Mouse (Mus musculus) spleen, postnatal 14 days (tissue): Measurements from ENCODE around the gene Tmod1.

Experiments
- DNase-seq, 2 experiments: peaks; one replicate each; pipeline ENCODE4 v3.0.0; 2021 to 2022; ENCODE audit warnings: low spot score in 2 of 2

Gene Tmod1

DNA sequence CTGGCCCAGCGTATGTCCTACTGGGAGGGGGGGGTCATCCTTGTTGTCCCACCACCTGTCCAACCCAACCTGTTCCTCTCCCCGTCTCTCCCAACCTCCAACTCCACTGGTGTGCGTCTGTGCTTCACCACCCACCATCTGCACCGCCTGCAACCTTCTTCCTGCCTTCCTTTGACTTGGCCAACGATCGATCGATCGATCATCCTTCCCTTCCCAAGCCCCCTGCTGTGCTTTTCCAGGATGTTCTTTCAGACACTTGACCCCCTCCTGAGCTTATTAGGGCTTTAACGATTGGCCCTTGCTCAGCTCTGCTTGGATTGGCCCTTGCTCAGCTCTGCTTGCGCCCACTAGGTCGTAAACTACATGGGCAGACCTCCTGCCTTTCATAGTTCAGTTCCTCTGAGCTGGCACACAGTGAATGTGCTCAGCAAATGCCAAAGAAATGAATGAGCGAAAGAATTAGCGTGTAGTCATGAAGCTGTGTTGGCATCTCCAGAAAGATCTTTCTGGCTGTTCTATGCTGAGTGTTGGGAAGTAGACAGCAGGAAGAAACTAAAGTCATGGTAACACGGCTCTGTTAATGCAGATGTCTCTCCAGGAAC is 50.9 kb downstream of the Tmod1 start:
- no peak for DNase-seq

DNA sequence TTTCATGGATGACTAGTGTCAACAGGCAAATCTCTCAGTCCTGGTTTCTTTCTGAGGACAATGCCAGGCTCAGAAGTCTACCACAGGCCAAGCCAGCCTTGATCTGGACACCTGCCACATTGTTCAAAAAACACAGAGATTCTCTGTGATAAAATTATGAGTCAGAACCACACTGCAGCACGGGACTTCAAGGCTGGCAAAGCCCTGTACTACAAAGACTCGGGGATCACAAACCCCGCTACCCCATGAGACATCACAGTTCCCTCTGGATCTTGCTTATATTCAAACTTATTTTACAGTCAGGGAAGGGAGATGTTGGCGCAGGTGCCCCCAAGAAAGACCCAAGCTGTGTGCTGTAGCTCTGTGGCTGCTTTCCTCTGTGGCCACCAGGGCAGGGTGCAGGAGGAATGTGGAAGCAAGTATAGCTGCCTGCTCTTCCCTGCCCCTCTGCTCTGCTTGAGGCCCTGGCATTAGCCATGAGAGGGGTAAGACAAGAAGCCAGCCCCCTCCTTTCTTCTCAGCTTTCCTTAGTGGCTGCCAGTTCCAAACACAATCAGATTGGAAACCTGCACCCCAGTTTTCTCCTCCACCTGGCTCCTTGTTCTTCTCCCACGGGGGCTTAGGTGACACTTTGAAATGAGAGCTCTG is 53.8 kb downstream of the Tmod1 start:
- no peak for DNase-seq

DNA sequence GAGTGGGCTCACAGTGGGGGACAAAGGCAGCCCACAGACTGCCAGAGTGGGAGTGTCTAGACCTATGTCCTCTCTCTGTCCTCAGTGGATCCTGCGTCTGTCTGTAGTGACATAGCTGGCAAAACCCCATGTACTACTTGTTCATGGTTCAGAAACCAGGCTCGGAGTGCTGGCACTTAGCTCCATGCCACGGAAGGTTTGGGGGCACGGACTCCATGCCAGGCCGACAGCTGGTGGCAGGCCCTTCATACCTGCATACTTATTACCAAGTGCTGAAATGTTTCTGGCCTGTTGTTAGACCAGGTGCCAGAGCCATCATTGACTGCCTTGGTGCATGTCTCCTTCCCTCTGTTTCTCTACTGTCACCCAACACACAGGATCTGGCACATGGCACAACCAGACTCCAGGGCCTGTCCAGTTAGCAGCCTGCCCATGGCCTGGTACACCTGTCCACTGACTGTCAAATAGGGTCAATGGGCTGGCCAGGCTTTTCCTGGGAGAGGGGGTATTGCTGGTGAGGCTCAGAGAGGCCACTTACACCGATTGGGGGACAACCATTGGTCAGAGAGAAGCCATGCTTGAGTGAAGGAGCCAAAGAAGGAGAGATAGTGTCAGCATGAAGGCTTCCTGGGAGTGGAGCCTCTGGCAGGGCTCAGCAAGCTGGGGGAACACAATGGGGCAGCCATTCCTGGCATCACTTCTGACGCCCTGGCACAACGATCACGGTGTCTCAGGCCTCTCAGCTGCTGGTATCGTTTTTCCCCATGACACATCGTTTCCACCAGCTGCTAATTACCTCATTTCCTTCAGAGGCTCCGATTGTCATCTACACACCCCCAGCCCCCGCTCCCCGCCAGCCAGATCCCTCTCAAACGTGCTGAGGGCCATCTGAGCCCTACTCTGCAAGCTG is 56.4 kb downstream of the Tmod1 start:
- no peak for DNase-seq

DNA sequence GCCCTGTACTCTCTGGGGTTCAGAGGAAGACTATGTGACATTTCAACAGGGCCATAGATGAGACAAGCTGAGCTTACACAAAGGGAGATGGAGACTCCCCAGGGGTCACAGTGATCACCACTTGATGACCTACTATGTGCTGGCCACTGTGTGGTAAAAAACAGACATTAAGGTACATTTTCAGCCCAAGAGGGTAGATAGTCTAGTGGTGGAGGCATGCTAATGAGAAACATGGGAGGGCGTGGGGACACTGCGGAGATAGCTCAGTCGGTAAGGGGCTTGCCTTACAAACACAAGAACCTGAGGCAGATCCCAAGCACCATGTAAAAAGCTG is 57.1 kb downstream of the Tmod1 start:
- DNase-seq, result no peak

DNA sequence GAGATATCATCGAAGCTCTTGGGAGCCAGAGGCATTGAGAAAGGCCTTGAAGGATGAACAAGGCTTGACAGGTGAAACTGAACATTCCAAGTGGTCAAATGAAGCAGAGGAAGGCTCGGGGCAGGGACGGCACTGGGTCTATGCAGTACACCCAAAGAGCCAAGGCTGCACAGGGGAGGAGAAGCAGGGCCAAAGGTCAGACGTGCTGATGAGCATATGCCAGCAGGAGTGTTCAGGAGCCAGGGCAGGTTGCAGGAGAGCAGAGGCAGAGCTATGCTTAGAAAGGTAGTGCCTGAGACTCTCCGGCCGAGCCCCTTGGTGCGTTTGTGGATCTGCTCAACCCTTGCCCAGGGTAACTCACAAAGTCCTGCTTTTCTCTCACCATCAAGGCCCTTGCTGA is 57.8 kb downstream of the Tmod1 start:
- DNase-seq, result no peak

DNA sequence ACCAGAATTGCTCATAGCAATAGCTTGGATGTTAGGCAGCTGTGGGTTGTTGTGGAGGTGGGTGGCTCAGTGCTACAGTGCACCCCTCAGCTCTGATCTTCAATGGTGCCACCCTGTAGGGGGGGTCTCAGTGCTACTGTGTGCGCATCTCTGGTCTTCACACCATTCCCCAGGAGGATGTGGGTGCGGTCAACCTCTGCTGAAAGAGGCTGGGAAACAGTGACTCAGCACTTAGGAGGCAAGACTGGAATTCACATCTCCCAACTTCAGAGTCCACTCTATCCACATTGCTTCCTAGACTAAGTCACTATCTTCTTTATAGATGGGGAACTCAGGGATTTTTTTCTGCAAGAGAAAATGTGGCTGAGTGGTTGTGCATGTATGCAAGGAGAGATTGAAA is 58.9 kb downstream of the Tmod1 start:
- no peak for DNase-seq

DNA sequence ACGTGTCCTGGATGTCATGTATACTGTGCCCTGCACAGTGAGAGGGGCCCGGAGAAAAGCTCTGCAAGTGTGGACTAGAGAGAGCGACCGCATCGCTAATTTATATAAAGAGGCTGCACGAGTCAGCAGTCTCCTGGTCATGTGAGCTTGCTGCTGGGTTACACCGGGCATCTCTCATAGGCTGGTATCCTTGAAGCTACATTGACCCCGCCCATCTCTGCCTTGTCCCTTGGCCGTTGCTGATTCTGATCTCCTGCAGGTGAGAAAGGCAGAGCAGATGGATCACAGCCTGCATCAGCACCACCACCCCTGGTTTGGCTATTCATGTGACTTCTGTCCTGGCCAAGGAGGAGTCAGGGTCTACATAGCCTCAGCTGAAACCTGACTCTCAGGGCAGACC is 60.4 kb downstream of the Tmod1 start:
- DNase-seq, result no peak

DNA sequence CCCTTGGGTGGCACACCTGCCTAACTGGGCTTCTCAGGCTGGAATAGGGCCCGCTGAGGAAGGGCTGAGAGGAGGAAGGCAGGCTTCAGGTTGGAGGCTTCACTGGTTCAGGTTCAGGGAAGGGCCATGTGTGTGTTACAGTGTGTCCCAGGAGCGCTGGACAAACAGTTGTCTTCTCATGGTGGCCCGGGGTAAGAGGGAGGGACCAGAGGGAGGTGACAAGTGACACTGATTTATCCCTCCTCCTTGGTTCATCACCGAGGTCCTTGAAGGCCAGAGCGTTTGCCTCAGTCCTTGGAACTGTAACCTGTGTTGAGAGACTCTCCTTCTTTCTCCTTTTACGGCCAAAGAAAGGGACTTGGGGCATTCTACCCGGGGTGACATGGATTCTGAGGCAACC is 61.8 kb downstream of the Tmod1 start:
- DNase-seq, result no peak

DNA sequence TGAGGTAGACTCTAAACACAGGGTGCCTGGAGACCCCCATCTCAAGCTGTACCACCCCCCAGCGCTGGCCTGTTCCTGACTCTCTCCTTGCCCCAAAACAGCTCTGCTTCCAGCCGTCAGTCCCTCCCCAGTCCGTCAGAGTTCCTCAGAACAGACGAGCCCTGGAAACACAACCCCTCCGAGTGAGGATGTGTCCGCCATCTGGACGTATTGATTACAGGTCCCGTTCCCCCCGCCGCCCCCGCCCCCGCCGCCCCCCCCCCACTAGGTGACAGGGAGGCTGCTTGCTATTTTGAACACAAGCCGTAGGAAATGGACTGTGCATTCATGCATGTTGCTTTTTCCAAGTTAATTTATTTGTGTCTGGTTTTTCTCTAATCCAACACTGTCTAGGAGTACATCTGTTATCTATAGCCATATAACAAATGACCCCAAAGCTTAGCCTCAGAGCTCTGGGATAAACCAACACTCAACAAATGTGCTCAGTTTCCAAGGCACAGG is 62.5 kb downstream of the Tmod1 start:
- no peak for DNase-seq

DNA sequence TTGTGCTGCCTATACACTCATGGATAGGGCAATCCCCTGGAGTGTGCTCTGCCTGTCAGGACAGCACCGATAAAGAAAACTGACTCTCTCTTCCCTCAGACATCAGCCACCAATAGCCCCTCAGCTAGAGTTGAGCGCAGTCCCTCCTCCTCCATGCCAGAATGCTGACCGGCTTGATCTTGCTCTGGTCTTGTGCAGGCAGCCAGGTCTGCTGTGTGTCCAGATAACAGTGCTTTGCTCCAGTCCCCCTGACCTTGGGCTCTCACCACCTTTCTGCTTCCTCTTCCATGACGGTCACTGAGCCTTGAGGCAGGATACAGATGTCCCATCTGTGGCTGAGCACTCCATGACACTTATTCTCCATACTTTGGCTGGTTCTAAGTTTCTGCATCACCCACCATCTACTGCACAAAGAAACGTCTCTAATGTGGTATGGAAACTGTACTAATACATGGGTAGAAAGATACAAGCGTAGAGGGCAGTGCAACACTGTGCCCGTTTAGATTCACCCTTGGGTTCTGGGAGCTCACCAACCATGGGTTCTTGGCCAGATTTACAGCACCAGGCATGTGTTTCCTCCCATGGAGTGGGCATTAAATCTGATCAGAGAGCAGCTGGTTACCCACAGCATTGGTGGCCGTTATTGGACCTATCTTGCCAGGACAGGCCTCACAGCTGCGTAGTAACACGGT is 63.5 kb downstream of the Tmod1 start:
- DNase-seq, result no peak

DNA sequence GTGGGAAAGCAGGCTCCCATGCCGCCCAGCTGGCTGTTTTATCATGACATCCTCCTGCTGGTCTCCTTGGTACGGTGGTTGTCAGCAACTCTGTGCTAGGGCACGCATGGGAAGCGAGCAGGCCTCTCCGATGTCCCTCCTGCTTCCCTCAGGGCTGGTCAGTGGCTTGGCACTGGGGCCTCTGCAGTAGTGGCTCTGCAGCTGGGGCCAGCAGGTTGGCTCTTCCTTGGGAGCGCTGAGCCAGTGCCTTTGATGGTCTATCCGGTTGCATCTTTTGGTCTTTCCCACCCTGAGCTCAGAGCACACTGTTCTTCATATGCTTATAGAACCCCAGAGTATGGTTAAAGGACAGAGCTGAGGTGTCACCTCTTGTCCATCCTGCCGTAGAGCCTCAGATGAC is 71.3 kb downstream of the Tmod1 start:
- no peak for DNase-seq

DNA sequence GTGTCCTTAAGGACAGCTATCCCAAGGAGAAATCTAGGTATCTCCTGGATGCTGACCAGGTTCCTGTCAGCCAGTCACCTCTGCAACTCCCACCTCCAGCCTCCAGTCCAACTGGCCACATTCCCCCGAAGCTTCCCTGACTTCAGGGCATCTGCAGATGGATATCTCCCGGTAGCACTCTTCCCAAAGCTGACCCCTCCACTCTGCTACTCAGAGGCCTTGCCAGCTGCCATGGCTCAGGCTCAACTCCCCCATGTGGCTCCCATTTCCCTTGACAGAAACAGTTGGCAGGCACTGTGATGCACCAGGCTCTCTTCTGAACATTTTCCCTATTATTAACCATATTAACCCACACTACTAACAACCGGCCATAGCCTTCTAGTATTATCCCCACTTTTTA is 72.6 kb downstream of the Tmod1 start:
- no peak for DNase-seq

DNA sequence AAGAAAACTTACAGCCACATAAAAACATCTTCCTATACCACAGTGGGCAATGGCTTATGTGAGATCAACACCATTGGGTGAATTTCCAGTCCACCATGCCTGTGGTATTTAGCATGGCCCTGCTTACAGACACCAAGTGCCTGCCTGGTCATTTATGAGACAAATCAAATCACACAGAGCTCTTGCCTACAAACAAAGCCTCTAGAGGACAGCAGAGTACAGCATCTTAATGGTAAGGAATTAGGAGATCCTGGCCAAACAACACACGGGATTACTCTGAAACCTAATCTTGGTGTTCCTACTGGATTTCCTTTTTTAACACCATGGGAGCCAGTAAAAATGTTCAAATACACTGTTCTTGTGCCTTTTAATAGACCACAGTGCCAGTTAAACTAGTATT is 76.6 kb downstream of the Tmod1 start:
- no peak for DNase-seq

DNA sequence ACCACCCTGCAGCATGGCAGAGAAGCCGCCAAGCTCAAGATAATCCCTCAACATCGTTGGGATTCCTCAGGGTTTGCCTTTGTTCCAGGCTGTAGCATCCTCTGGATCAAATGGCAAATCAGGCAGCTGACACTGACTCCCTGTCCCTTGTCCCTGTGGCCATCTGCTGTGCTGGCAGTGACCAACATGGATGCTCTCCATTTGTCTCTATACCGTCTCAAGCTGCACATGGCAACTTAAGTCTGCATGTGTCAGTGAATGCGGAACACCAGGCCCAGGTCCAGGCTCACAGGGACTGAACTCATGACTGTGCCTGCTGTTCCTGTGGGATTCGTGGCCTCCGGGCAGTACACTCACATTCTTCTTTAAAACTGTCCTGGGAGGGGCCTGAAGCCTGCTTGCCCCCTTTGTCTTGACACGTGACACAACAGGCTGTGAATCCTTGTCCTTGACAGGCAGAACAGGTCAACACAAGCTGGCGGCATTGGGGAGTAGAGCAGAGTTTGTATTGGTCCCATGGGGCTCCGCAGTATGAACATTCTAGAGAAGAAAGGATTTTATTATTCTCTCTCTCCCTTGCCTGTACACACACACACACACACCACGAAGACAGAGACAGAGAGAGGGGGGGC is 77.9 kb downstream of the Tmod1 start:
- DNase-seq, result no peak

DNA sequence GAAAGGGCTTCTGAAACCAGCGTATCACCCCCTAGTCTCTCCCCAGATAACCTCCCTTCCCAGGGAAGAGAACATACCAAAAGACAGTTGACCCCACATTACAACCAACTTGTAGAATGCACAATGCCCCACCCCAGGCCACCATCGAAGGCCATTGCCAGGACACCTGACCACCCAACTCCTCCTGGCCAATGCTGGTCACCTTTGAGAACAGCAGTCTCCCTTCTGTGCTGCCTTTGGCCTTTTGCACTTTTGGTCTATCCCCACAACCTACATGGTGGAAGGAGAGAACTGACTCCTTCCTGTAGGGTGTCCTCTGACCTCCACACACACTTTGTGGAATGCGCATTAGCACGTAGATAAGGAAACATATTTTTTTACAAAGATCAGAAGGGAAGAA is 78.8 kb downstream of the Tmod1 start:
- DNase-seq, result no peak

DNA sequence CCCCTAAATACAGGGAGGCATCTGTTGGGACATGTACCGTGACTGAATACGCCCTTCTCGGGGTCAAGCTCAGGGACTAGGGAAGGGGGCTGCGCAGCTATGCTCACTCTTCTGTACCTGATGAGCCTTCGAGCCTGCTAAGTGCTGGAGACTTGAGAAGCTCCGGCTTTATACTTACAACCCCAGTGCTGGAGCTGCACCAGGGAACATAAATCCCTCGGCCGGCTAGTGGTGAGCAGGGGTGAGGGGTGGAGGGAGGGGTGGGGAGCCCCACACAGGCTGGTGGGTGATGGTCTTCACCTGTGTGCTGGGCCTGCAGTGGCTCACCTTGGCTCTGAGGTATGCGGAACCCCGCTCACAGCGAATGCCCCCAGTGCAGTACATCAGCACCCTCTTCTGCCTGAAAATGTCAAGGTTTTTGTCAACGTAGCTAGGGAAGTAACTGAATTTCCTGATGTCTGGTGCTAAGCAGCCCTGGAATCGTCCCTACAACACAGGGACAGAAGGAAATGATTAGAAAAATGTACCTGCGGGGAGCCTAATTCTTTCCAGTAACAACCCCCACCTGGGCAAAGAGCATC is 80.9 kb downstream of the Tmod1 start:
- no peak for DNase-seq

DNA sequence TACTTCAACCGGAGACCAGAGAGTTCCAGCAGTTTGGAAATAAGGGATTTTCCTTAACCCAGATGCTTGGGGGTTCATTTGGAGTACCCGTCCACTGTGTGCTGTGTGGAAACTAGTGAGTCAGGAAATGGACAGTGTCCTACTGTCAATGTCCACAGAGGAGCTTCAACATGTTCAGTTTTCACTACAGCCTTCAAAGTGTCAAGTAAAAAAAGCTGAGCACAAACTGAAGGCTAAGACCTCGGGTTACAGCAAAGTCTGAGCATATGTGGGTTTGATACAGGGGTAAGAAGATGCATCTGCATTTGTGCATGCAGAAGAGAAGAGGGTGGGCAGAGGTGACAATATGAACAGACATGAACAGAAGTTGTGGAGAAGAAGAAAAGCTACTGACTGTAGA is 82.0 kb downstream of the Tmod1 start:
- DNase-seq, result no peak

DNA sequence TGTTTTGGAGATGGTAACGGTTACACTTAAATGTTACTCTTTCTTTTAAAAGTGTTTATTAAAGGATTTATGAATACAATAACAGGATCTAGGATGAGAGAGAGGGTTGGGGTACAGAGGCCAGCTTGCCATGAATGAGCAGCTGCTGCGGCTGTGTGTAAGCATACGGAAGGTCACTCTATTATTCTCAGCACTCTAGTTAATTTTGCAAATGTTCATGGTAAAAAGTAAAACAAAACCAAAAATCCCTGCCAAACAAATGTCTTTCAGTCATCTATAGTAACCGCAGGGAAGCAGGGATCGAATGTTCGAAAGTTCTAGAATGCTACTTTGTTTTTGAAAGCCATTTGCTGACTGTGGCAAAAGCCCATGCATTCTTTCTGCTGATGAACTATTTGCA is 84.6 kb downstream of the Tmod1 start:
- no peak for DNase-seq

DNA sequence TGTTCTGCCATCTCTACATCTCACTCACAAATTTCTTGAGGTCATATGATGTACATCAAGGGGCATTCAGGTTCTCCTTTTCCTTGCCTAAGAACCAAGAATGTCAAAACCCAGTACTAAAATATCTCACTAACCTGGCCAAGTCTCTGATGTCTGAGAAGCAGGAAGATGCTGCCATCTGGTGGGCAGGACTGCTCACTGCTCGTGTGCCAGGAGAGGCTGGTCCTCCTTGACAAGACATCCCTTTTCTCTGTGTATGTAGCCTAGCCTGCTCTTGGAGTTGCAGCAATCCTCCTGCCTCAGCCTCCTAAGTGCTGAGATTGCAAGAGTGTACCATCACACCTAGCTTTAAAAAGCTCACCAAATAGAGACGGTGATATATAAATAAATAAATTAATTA is 87.8 kb downstream of the Tmod1 start:
- peak; percentile 40 to 64 for DNase-seq

DNA sequence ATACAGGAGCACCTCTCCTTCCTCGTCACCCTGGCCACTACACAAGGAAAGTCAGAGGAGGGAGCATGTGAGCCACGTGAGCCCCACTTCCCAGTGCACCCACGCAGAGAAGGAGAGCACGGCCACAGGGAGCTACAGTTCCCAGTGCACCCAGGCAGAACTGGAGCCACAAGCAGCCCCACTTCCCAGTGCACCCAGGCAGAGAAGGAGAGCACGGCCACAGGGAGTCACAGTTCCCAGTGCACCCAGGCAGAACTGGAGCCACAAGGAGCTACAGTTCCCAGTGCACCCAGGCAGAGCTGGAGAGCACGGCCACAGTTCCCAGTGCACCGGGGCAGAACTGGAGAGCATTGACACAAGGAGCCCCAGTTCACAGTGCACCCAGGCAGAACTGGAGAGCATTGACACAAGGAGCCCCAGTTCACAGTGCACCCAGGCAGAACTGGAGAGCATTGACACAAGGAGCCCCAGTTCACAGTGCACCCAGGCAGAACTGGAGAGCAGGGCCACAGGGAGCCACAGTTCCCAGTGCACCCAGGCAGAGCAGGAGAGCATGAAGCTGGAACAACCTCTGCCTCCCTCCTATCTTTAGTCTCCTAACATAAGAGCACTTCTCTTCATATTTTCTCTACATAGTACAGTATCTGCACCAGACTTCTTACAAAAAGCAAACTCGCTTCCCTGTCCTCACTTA is 90.7 kb downstream of the Tmod1 start:
- no peak for DNase-seq

DNA sequence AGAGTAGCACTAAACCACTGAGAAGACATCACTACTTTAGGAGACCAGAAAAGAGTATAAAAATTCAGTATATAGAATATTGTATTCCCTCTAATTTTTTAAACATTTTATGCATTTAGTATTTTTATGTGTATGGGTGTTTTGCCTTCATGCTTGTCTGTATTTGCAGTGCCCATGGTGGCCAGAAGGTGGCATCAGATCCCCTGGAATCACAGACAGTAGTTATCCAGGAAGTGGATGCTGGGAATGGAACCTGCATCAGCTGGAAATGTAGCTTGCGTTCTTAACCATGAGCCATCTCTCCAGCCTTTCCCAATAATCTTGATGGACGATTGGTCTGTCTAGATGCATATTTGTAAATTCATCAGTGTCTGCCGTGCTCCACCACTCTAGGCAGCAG is 91.5 kb downstream of the Tmod1 start:
- DNase-seq, result peak; percentile 27 to 49
